Mouse (Mus musculus) intestine, embryonic 15.5 days (tissue): ENCODE results near the gene Cym. TPM values are rescaled to one million over a fixed set of nuclear protein-coding genes. Genes with fewer than 3 reads are reported as not detected.

Experiments
- ATAC-seq: fragments of 200-750 bp; cut with Nextera tagmentation; 2 replicates; pipeline ENCODE4 v1.8.0; 2017; ENCODE audit warnings: moderate TSS enrichment, moderate library complexity
- H3K27ac ChIP-seq: fragments of 300-500 bp; sonication (generic); 2 replicates; pipeline ENCODE4 v1.5.1; 2015; ENCODE audit warnings: mild to moderate bottlenecking, inconsistent platforms
- H3K27me3 ChIP-seq: fragments of 300-500 bp; sonication (generic); replicated peaks from 2 replicates; pipeline ENCODE4 v1.6.1; 2015; ENCODE audit warnings: inconsistent platforms
- H3K36me3 ChIP-seq: fragments of 300-500 bp; sonication (generic); 2 replicates; pipeline ENCODE4 v1.6.1; 2015; ENCODE audit warnings: inconsistent platforms
- H3K4me1 ChIP-seq: fragments of 300-500 bp; sonication (generic); replicated peaks from 2 replicates; pipeline ENCODE4 v1.6.1; 2015; ENCODE audit warnings: inconsistent platforms
- H3K4me2 ChIP-seq: fragments of 300-500 bp; sonication (generic); replicated peaks from 2 replicates; pipeline ENCODE4 v1.6.1; 2015; ENCODE audit warnings: mild to moderate bottlenecking, inconsistent platforms
- H3K4me3 ChIP-seq: fragments of 300-500 bp; sonication (generic); replicated peaks from 2 replicates; pipeline ENCODE4 v1.5.1; 2015; ENCODE audit warnings: inconsistent platforms
- H3K9ac ChIP-seq: fragments of 300-500 bp; sonication (generic); 2 replicates; pipeline ENCODE4 v1.6.1; 2015; ENCODE audit warnings: inconsistent platforms
- H3K9me3 ChIP-seq: fragments of 300-500 bp; sonication (generic); 2 replicates; pipeline ENCODE4 v1.6.1; 2016; ENCODE audit warnings: inconsistent platforms
- WGBS: fragments of 180-500 bp; shearing (Covaris S2); methylation state at CpG from one replicate; pipeline ENCODE4 v1.1.7; 2015; 5-methylcytosine and 5-hydroxymethylcytosine counted together
- polyA plus RNA-seq: library from polyadenylated mRNA; unstranded; fragments of >200 nt; fragmentation: Nextera tagmentation; extraction: Ambion mirVana; gene quantifications from 2 replicates; pipeline ENCODE4 v1.2.1, GENCODE M21; 2015

Gene Cym
- polyA plus RNA-seq, 1 experiment from 2014 or later: 11.4 TPM

GRCm38 (mm10) chr3:107218572-107218971 is 3.0 kb downstream of the Cym start:
- ATAC-seq: no peak
- no peaks in the 10 kb centered on the region for H3K36me3 ChIP-seq
- no peak overlapping the region for H3K27ac ChIP-seq
- H3K4me2 ChIP-seq: no peak overlapping the region
- no peak overlapping the region for H3K4me3 ChIP-seq
- no peak overlapping the region for H3K9ac ChIP-seq
- WGBS: 87% methylated on average over 7 of the region's 7 CpGs
- no peaks in the 10 kb centered on the region for H3K4me1 ChIP-seq
- no peaks in the 10 kb centered on the region for H3K9me3 ChIP-seq
- H3K27me3 ChIP-seq: no peaks in the 10 kb centered on the region

GRCm38 (mm10) chr3:107217101-107217480 is 4.4 kb downstream of the Cym start:
- Histone ChIP-seq H3K9me3 (no peaks in the 10 kb centered on the region), H3K9ac (no peak overlapping the region), H3K4me1 (no peaks in the 10 kb centered on the region), H3K4me3 (no peak overlapping the region), H3K27ac (no peak overlapping the region), H3K4me2 (no peak overlapping the region), H3K27me3 (no peaks in the 10 kb centered on the region), H3K36me3 (no peaks in the 10 kb centered on the region)
- 70% methylated on average over 3 of the region's 3 CpGs for WGBS
- peak; percentile 48 for ATAC-seq

DNA sequence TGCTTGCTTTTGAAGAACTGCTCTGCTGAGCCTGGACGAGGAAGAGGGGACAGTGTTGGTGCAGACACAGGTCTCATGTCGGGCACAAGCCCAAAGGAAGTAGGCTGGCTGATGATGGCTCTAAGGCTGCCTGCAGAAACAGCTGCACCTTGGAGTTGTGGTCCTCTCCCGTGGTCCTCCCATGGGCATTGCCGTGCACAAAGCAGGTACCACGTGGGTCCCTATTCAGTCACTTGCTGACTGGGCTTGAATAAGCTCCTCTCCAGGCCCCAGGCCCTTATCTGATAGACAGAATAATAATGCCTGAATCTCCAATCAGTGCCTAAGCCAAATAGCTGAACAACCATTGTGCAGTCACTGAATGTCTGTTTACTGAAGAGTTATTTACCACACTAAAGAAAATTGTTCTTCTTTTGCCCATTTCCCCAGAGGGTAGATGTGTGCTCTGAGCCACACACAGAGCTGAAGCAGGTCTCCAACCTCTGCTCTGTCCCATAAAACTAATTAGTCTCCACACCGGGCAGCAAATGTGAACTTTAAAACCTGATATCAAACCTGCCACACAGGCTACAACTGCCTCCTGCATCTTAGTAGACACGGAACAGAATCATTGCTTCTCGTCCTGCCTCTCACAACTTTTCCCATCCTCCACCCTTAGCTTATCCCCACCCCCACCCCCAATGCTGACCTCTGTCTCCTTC is 5.0 kb downstream of the Cym start:
- Histone ChIP-seq H3K4me1 (no peaks in the 10 kb centered on the region), H3K27ac (no peak overlapping the region), H3K4me3 (no peak overlapping the region), H3K36me3 (no peaks in the 10 kb centered on the region), H3K4me2 (no peak overlapping the region), H3K9me3 (no peaks in the 10 kb centered on the region), H3K27me3 (no peaks in the 10 kb centered on the region), H3K9ac (no peak overlapping the region)
- peak; percentile 89 for ATAC-seq
- 55% methylated on average over 8 of the region's 8 CpGs for WGBS

DNA sequence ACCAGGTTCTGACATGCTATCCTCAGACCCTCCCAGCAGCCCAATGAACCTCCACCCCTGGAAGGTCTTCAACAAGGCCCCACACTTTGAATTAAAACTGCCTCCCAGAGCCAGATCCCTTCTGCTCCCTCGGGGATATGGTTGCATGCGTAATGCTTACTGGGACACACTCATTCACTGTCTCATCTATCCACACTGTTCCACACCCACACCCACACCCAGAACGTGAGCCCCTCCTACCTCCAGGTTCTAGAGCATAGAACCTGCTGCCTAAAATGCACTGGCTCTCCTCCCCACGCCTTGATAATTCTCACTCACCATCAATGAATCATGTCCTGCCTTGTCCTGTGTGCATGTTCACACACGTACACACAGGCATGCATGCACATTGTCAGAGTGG is 6.9 kb downstream of the Cym start:
- no peak for ATAC-seq
- Histone ChIP-seq H3K9me3 (no peaks in the 10 kb centered on the region), H3K4me3 (no peak overlapping the region), H3K4me2 (no peak overlapping the region), H3K4me1 (no peaks in the 10 kb centered on the region), H3K36me3 (no peaks in the 10 kb centered on the region), H3K27me3 (no peaks in the 10 kb centered on the region), H3K27ac (no peak overlapping the region), H3K9ac (no peak overlapping the region)
- WGBS: 76% methylated on average over 5 of the region's 5 CpGs

DNA sequence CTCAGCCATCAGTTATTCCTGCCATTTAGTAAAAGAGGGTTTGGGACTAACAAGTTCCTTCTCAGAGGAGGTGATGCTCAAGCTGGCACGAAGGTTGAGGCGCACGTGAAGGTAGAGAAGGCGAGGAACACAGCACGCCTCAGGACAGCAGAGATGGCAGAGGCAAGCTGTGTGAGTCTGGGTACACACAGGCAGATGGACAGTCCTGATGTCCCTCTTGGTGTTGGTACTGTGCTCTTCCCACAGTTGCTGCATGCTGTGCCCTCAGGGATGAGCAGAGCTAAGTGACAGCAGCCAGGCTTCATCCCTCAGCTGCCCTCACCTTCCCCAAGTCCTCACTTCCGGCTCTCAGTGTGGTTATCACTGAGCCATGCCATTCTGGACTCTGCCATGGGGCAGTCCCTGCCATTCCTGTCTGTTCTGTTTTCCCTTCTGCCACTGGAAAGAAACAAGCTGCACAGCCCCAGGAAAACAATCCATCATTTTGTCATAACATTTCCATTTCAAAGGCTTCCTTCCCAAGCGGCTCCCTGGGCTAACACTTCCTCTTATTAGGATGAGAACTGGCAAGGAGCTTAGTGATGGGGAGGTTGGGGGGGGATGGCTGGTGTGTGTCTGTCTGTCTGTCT is 13.8 kb downstream of the Cym start:
- no peak overlapping the region for H3K9ac ChIP-seq
- no peaks in the 10 kb centered on the region for H3K9me3 ChIP-seq
- H3K4me1 ChIP-seq: no peaks in the 10 kb centered on the region
- no peaks in the 10 kb centered on the region for H3K27me3 ChIP-seq
- H3K4me3 ChIP-seq: no peak overlapping the region
- no peak overlapping the region for H3K4me2 ChIP-seq
- WGBS: 64% methylated on average over 7 of the region's 7 CpGs
- H3K36me3 ChIP-seq: no peaks in the 10 kb centered on the region
- no peak overlapping the region for H3K27ac ChIP-seq
- ATAC-seq: no peak

DNA sequence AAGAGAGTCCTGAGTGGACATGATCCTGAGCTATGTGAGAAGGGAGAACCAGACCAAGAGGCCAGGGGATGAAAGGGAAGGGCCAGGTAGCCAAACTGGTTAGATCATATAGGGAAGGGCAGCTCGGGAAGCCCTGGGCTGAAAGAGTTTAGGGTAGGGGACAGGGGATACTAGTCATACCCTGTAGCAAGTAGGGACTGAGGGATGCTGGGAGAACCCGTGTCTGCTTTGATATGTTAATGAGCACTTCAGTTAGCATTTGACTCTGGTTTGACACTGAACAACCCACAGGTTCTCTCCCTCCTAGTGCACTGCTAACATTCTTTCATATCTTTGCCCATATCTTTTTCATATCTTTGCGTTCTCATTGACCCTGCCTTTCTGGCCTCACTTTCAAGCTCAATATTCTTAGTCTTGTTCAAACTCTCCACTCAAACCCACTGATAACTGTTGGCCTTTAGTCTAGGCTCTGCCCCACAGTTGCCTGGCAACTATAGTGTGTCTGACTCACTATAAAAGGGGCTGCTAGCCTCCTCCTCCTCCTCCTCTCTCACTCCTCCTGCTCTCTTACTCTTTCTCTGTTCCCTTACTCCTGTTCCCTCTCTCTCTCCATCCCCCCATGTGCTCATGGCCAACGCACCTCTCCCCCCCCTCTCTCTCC is 14.9 kb downstream of the Cym start:
- Histone ChIP-seq H3K36me3 (no peaks in the 10 kb centered on the region), H3K27me3 (no peaks in the 10 kb centered on the region), H3K27ac (no peak overlapping the region), H3K9me3 (no peaks in the 10 kb centered on the region), H3K4me3 (no peak overlapping the region), H3K4me1 (no peaks in the 10 kb centered on the region), H3K9ac (no peak overlapping the region), H3K4me2 (no peak overlapping the region)
- peak; percentile 57; the same call in 1 of the 2 replicates for ATAC-seq
- 30% methylated on average over 4 of the region's 4 CpGs for WGBS

- no peak overlapping the region for H3K4me3 ChIP-seq
- H3K36me3 ChIP-seq: no peaks in the 10 kb centered on the region
- H3K9ac ChIP-seq: no peak overlapping the region
- no peak overlapping the region for H3K27ac ChIP-seq
- no peaks in the 10 kb centered on the region for H3K27me3 ChIP-seq
- no peaks in the 10 kb centered on the region for H3K4me1 ChIP-seq
- ATAC-seq: 0 out of 2 replicates have a peak, but pooled peaks have one; percentile 50
- H3K9me3 ChIP-seq: no peaks in the 10 kb centered on the region
- no peak overlapping the region for H3K4me2 ChIP-seq
- WGBS: 8% methylated on average over 4 of the region's 4 CpGs
Observed at GRCm38 (mm10) chr3:107205994-107206393, 15.5 kb downstream of the Cym start.

DNA sequence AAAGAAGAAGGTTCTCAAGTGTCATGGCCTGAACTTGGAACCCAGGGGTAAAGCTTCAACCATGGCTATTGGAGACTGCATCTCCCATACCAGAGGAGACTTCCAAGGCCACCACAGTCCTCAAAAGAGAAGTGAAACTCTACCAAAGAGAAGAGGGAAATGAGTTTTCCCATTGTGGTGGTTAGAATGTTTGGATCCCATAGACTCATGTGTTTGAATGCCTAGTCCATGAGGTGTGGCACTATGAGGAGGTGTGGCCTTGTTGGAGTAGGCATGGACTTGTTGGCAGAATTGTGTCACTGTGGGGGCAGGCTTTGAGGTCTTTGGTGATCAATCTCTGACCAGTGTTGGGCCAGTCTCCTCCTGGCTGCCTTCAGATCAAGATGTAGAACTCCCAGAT is 16.4 kb downstream of the Cym start:
- Histone ChIP-seq H3K9me3 (no peaks in the 10 kb centered on the region), H3K36me3 (no peaks in the 10 kb centered on the region), H3K4me3 (no peak overlapping the region), H3K4me2 (no peak overlapping the region), H3K9ac (no peak overlapping the region), H3K27me3 (no peaks in the 10 kb centered on the region), H3K4me1 (no peaks in the 10 kb centered on the region), H3K27ac (no peak overlapping the region)
- no peak for ATAC-seq

DNA sequence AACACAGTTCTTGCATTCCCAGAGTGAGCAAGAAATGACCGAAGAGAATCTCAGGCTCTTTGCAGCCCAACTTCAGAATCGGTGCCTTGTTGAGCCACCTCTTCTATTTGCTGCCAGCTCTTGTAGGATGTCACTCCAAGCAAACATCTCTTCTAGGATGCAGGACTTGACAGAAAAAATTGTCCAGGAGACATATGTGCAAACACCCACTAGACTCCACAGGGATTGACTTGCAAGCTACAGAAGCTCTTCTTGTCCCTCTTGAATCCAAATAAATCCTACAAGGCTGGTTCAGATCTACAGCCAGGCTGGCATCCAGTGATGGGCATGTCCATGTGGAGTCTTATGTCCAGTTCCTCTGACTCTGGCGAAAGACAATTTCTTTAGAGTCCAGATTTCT is 17.1 kb downstream of the Cym start:
- Histone ChIP-seq H3K27me3 (no peaks in the 10 kb centered on the region), H3K9ac (no peak overlapping the region), H3K9me3 (no peaks in the 10 kb centered on the region), H3K27ac (no peak overlapping the region), H3K36me3 (no peaks in the 10 kb centered on the region), H3K4me3 (no peak overlapping the region), H3K4me1 (no peaks in the 10 kb centered on the region), H3K4me2 (no peak overlapping the region)
- WGBS: 88% methylated on average over 3 of the region's 3 CpGs
- no peak for ATAC-seq

DNA sequence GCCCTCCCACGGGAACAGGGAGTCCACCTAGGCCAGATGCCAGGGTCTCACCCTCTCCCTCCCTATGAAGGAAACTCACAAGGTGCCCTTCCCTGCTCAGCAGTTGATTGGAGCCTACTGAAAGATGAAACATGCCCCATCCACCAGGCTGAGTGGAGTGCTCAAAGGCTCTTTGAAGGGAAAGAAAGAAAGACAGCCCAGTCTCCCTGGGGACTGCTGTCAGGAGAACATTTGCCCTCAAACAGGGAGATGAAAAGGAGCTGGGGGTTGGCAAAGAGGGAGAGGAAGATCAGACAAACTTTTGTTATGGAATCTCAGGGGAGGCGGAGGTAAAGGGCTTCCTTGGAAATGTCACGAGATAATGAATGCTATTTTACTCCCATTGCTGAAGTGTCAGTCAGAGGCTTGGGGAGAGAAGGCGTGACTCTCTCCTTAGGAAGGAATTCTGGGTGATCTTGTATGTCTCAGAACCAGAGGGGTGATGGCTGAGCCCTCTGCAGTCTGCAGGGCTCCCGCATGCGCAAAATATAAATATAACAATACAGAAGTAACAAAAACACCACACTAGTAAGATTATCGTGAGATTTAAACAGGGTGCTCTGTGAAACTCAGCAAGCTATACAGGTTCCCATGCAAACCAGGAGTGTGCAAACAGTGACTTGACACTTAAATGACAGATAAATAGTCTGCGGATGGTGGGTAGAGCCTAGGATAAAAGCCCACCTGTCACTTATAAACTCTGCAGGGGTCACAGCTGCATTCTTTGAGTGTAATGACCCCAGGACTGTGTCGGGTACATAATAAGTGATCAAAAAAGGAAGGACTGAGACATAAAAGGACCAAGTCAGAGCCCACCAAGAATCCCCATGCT is 20.0 kb downstream of the Cym start:
- Histone ChIP-seq H3K9me3 (no peaks in the 10 kb centered on the region), H3K4me1 (no peaks in the 10 kb centered on the region), H3K4me3 (no peak overlapping the region), H3K27me3 (no peaks in the 10 kb centered on the region), H3K4me2 (no peak overlapping the region), H3K27ac (no peak overlapping the region), H3K36me3 (no peaks in the 10 kb centered on the region), H3K9ac (no peak overlapping the region)
- WGBS: 32% methylated on average over 9 of the region's 9 CpGs
- ATAC-seq: no peak

DNA sequence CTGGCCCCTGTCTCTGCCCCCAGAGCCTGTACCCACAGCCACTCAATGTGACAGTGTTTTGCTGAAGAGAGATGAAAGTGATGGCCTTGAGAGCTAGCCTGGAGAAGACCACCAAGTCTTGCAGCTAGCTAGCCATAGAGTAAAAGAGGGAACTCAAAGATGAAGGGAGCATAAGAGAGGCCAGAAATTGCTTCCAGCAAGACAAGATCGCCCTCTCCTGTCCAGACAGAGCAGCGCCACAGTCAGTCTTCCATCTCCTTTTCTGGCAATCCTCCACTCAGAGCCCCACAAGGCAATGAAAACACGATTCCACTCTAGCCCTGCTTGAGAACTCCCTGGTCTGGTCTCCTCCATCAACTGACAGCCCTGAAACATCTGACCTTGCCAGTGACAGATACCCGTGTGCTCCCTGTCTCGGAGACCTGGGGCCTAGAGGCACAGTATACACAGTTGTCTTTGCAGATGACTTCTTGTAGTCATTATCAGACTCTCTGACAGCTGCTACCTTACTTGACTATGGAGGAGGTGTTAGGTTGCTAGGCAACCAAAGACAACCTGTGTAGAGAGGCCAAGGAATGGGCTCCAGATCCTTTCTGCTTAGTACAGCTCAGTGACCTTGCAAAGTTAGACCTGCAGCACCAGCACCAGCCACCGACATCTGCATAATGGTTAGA is 33.2 kb downstream of the Cym start:
- no peak overlapping the region for H3K27ac ChIP-seq
- no peak overlapping the region for H3K9ac ChIP-seq
- H3K4me3 ChIP-seq: no peak overlapping the region
- no peaks in the 10 kb centered on the region for H3K9me3 ChIP-seq
- H3K27me3 ChIP-seq: no peaks in the 10 kb centered on the region; the same call in 1 of the 2 replicates
- H3K4me1 ChIP-seq: no peaks in the 10 kb centered on the region
- H3K4me2 ChIP-seq: no peak overlapping the region
- ATAC-seq: no peak; the same call in 1 of the 2 replicates
- no peaks in the 10 kb centered on the region for H3K36me3 ChIP-seq
- WGBS: 38% methylated on average over 6 of the region's 6 CpGs

DNA sequence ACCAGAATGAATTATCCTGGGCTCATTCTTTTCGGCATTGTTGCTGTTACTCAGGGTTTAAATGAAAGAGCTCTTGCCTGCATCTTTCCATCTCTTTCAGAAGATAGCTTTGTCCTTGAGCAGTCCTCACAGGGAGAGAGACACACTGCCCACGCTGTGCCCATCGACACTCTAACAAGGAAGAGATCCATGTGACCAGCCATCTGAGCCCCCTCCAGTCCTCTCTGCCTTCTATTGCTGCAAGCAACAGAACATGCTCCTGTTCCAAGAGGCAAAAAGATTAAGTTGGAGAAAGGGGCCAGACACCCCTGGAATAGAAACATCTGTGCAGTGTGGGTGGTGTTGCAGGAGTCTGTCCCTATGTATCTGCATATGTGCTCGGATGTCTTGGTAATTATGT is 34.5 kb downstream of the Cym start:
- Histone ChIP-seq H3K9ac (no peak overlapping the region), H3K27ac (no peak overlapping the region), H3K4me3 (no peak overlapping the region), H3K9me3 (no peaks in the 10 kb centered on the region), H3K4me2 (no peak overlapping the region), H3K4me1 (no peaks in the 10 kb centered on the region), H3K36me3 (no peaks in the 10 kb centered on the region), H3K27me3 (no peaks in the 10 kb centered on the region; the same call in 1 of the 2 replicates)
- ATAC-seq: no peak
- 81% methylated on average over 4 of the region's 4 CpGs for whole genome bisulfite sequencing
